ENCODE assay signal across 8 mouse cellular contexts in the genomic region with DNA sequence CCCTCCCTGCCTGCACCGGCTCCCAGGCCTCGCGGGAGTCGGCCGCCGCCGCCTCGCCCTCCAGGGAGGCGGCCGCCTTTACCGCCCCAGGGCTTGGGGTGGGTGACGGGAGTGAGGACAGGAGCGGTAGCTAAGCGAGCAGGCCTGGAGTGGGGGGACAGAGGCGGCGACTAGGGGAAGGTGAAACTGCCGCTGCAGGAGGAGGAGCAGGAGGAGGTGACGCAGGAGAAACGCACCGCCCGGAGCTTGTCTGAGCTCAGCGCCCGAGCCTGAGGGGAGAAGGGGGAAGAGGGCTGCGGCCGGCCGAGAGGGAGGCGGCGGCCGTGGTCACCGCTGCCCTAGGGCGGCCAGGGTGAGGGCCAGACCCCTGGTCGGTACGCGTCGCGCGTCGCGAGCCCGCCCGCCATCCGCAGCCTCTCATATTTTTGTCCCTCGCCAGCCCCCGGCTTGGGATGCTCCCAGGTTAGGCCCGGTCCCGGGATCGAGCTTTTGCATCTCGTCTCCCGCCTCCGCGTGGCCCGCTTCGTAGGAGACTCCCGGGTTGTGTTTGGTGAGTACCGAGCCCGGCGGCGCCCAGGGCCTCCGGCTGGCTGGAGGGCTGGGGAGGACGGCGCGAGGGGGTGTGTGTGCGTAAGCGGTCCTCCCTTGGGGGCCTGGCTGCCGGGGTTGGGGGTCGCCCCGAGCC. TPM values are rescaled to one million over a fixed set of nuclear protein-coding genes. Genes with fewer than 3 reads are reported as not detected.
DNase-seq lines count a peak whose midpoint lies in the region; ATAC-seq and TF ChIP-seq lines count a peak whose summit lies in the region.

No protein-coding gene starts in this region.

- WGBS in hindbrain, embryonic 10.5 days: 18% methylated on average over 65 of the region's 67 CpGs
- 8% methylated on average over 22 of the region's 67 CpGs for WGBS in lung, postnatal 0 days

- peak overlapping the region; percentile 82 for H3K4me3 ChIP-seq in G1E (ENCODE audit: low read depth, low read length)
- H3K4me3 ChIP-seq in hindbrain, embryonic 10.5 days: peak overlapping the region; percentile 72
- H3K4me3 ChIP-seq in lung, postnatal 0 days (ENCODE audit: low read depth, low read length): peak overlapping the region; percentile 73

- TF ChIP-seq EP300 in lung, postnatal 0 days (IDR thresholded peaks at IDR 0.05): no peak

- no peaks in the 10 kb centered on the region for H3K27me3 ChIP-seq in G1E (ENCODE audit: insufficient read depth, low read length)
- peaks cover 24% of the 10 kb centered on the region for H3K27me3 ChIP-seq in hindbrain, embryonic 10.5 days (ENCODE audit: insufficient read depth, poor library complexity, severe bottlenecking)
- H3K27me3 ChIP-seq in lung, postnatal 0 days (replicated peaks; ENCODE audit: insufficient read depth, low read length): no peaks in the 10 kb centered on the region

- H3K4me1 ChIP-seq in G1E (ENCODE audit: insufficient read depth, low read depth, low read length): peaks cover 3% of the 10 kb centered on the region; the same call in 1 of the 2 replicates
- no peaks in the 10 kb centered on the region for H3K4me1 ChIP-seq in hindbrain, embryonic 10.5 days (replicated peaks)
- no peaks in the 10 kb centered on the region for H3K4me1 ChIP-seq in lung, postnatal 0 days (ENCODE audit: insufficient read depth, low read depth, low read length)

- no peaks in the 10 kb centered on the region for H3K9me3 ChIP-seq in G1E (replicated peaks)
- peaks cover 13% of the 10 kb centered on the region; the same call in 1 of the 2 replicates for H3K9me3 ChIP-seq in hindbrain, embryonic 10.5 days
- H3K9me3 ChIP-seq in lung, postnatal 0 days (ENCODE audit: low read length): no peaks in the 10 kb centered on the region

- peak; percentile 33 for DNase-seq in G1E (ENCODE audit: low spot score)
- peak; percentile 67 to 71 for DNase-seq in cerebellum, adult 18-20 months
- DNase-seq in hindbrain, embryonic 10.5 days (ENCODE audit: low spot score): peak; percentile 60
- DNase-seq in layer of hippocampus, postnatal 10 days (ENCODE audit: low spot score in 2 of 2): peak; percentile 59 to 70
- peak; percentile 86 for DNase-seq in lung, postnatal 0 days (ENCODE audit: low spot score)
- peak; percentile 21 for DNase-seq in ovary, postnatal 10 days (ENCODE audit: low spot score)
- peak; percentile 80 for DNase-seq in thymus, postnatal 14 days

- peak; percentile 38 for ATAC-seq in G1E (ENCODE audit: extremely low read depth, insufficient number of reproducible peaks, low FRiP score, poor library complexity, severe bottlenecking)
- ATAC-seq in frontal cortex, adult (ENCODE audit: low TSS enrichment): peak; percentile 60
- peak; percentile 63 for ATAC-seq in lung, postnatal 0 days

- H3K9ac ChIP-seq in lung, postnatal 0 days (replicated peaks; ENCODE audit: low read depth): peak overlapping the region; percentile 76

- no peak for TF ChIP-seq CTCF in G1E (IDR thresholded peaks at IDR 0.05; ENCODE audit: low read depth, low read length)
- TF ChIP-seq CTCF in lung, postnatal 0 days (IDR thresholded peaks at IDR 0.05): no peak

- peak overlapping the region; percentile 56 for H3K4me2 ChIP-seq in lung, postnatal 0 days (replicated peaks; ENCODE audit: low read depth, low read length)

- peaks cover 4% of the 10 kb centered on the region for H3K36me3 ChIP-seq in G1E (replicated peaks)
- no peaks in the 10 kb centered on the region for H3K36me3 ChIP-seq in hindbrain, embryonic 10.5 days
- no peaks in the 10 kb centered on the region for H3K36me3 ChIP-seq in lung, postnatal 0 days (ENCODE audit: insufficient read depth, low read length)

- peak overlapping the region; percentile 94 for H3K27ac ChIP-seq in hindbrain, embryonic 10.5 days
- H3K27ac ChIP-seq in lung, postnatal 0 days (ENCODE audit: low read length): peak overlapping the region; percentile 95

RNA-seq across cellular contexts. Expression of a gene that starts 0.6 kb away (rescaled TPM):
- total RNA-seq in G1E (2014; fragmentation: Nextera tagmentation) (286 and 293 TPM in 2 replicates), G1E (2017) (173 and 177 TPM in 2 replicates)
- 5.0 and 6.1 TPM in 2 replicates for polyA plus RNA-seq in G1E (2012)
- 32.4 and 36.5 TPM in 2 replicates for polyA plus RNA-seq in hindbrain, embryonic 10.5 days (2016; fragmentation: Nextera tagmentation; extraction: Ambion mirVana)
- 100 to 1,000 TPM; 239 to 262 TPM for total RNA-seq in layer of hippocampus, postnatal 10 days (2021)
- 21.0 and 21.2 TPM in 2 replicates for polyA plus RNA-seq in lung, postnatal 0 days (2015; fragmentation: Nextera tagmentation; extraction: Ambion mirVana)

Comparison
In these comparisons a context has a peak if more than half of its experiments do, and no peak if none do; other contexts are left out.
1. Peak in every context shown above with its lines: DNase-seq, ATAC-seq, H3K4me3 ChIP-seq and H3K27ac ChIP-seq.
2. DNase-seq: peak in every context shown above with its lines; median percentile 86 in lung, postnatal 0 days; 80 in thymus, postnatal 14 days; 69 in cerebellum, adult 18-20 months; 64 in layer of hippocampus, postnatal 10 days; 60 in hindbrain, embryonic 10.5 days; 33 in G1E; 21 in ovary, postnatal 10 days.